Mouse (Mus musculus): ENCODE measurements at regions not wholly inside any gene's neighbourhood (a gene's known extent, or its start where the extent isn't known, plus 50 kb on each side); places are given as distances from the start of the nearest gene placed in this dataset.

- no peaks in the 10 kb centered on the region for H3K36me3 ChIP-seq
- no peak overlapping the region for H3K9ac ChIP-seq
- 25% methylated on average over 3 of the region's 3 CpGs for WGBS (ENCODE audit: insufficient replicate concordance)
- no peak overlapping the region for H3K27ac ChIP-seq
- H3K4me1 ChIP-seq: no peaks in the 10 kb centered on the region
- H3K27me3 ChIP-seq (replicated peaks): no peaks in the 10 kb centered on the region
- no peaks in the 10 kb centered on the region for H3K9me3 ChIP-seq (replicated peaks)
- ATAC-seq: no peak
- H3K4me3 ChIP-seq: no peak overlapping the region
- no peak overlapping the region for H3K4me2 ChIP-seq
Observed at GRCm38 (mm10) chr6:98513217-98513616, 170.7 kb upstream of the Gm765 start.

GRCm38 (mm10) chr6:98502726-98503125 is 160.2 kb upstream of the Gm765 start:
- H3K27me3 ChIP-seq (replicated peaks): no peaks in the 10 kb centered on the region
- H3K4me1 ChIP-seq: no peaks in the 10 kb centered on the region
- no peak overlapping the region for H3K4me2 ChIP-seq
- H3K9ac ChIP-seq: no peak overlapping the region
- H3K4me3 ChIP-seq: no peak overlapping the region
- H3K9me3 ChIP-seq (replicated peaks): no peaks in the 10 kb centered on the region
- no peak overlapping the region for H3K27ac ChIP-seq
- 55% methylated on average over 2 of the region's 2 CpGs for WGBS (ENCODE audit: insufficient replicate concordance)
- no peaks in the 10 kb centered on the region for H3K36me3 ChIP-seq
- ATAC-seq: no peak

GRCm38 (mm10) chr6:98499721-98500120 is 157.2 kb upstream of the Gm765 start:
- WGBS (ENCODE audit: insufficient replicate concordance): 64% methylated on average over 5 of the region's 5 CpGs
- H3K36me3 ChIP-seq: no peaks in the 10 kb centered on the region

GRCm38 (mm10) chr6:98486626-98487025 is 144.1 kb upstream of the Gm765 start:
- Histone ChIP-seq H3K36me3 (no peaks in the 10 kb centered on the region), H3K4me2 (no peak overlapping the region), H3K27ac (no peak overlapping the region), H3K9ac (no peak overlapping the region), H3K27me3 (replicated peaks) (no peaks in the 10 kb centered on the region), H3K4me3 (no peak overlapping the region), H3K4me1 (no peaks in the 10 kb centered on the region), H3K9me3 (replicated peaks) (no peaks in the 10 kb centered on the region)
- no peak for ATAC-seq
- WGBS (ENCODE audit: insufficient replicate concordance): 75% methylated on average over 3 of the region's 3 CpGs

More at GRCm38 (mm10) chr6:98499721-98500120, 157.2 kb upstream of the Gm765 start:
- Histone ChIP-seq H3K4me3 (no peak overlapping the region), H3K9ac (no peak overlapping the region), H3K9me3 (replicated peaks) (no peaks in the 10 kb centered on the region), H3K4me2 (no peak overlapping the region), H3K4me1 (no peaks in the 10 kb centered on the region), H3K27ac (no peak overlapping the region), H3K27me3 (replicated peaks) (no peaks in the 10 kb centered on the region)
- ATAC-seq: no peak

GRCm38 (mm10) chr6:98483319-98484123 is 141.0 kb upstream of the Gm765 start:
- WGBS (ENCODE audit: insufficient replicate concordance): 36% methylated on average over 3 of the region's 3 CpGs

GRCm38 (mm10) chr6:98482319-98482718 is 139.8 kb upstream of the Gm765 start:
- H3K27ac ChIP-seq: no peak overlapping the region
- no peaks in the 10 kb centered on the region for H3K9me3 ChIP-seq (replicated peaks)
- H3K4me1 ChIP-seq: no peaks in the 10 kb centered on the region
- ATAC-seq: no peak
- no peak overlapping the region for H3K4me3 ChIP-seq
- H3K27me3 ChIP-seq (replicated peaks): no peaks in the 10 kb centered on the region
- no peaks in the 10 kb centered on the region for H3K36me3 ChIP-seq
- 76% methylated on average over 2 of the region's 2 CpGs for WGBS (ENCODE audit: insufficient replicate concordance)
- no peak overlapping the region for H3K9ac ChIP-seq
- H3K4me2 ChIP-seq: no peak overlapping the region

More at GRCm38 (mm10) chr6:98483319-98484123, 141.0 kb upstream of the Gm765 start:
- Histone ChIP-seq H3K4me1 (no peaks in the 10 kb centered on the region), H3K4me3 (no peak overlapping the region), H3K36me3 (no peaks in the 10 kb centered on the region), H3K4me2 (no peak overlapping the region), H3K9ac (no peak overlapping the region), H3K27ac (no peak overlapping the region), H3K27me3 (replicated peaks) (no peaks in the 10 kb centered on the region), H3K9me3 (replicated peaks) (no peaks in the 10 kb centered on the region)
- no peak for ATAC-seq

- no peak overlapping the region for H3K27ac ChIP-seq
- no peaks in the 10 kb centered on the region for H3K27me3 ChIP-seq (replicated peaks)
- no peak for ATAC-seq
- H3K4me1 ChIP-seq: no peaks in the 10 kb centered on the region
- H3K36me3 ChIP-seq: no peaks in the 10 kb centered on the region
- H3K4me2 ChIP-seq: no peak overlapping the region
- H3K9me3 ChIP-seq (replicated peaks): no peaks in the 10 kb centered on the region
- H3K9ac ChIP-seq: no peak overlapping the region
- no peak overlapping the region for H3K4me3 ChIP-seq
Observed at GRCm38 (mm10) chr6:98467563-98467962, 125.0 kb upstream of the Gm765 start.

- Histone ChIP-seq H3K4me1 (no peaks in the 10 kb centered on the region), H3K9ac (no peak overlapping the region), H3K36me3 (no peaks in the 10 kb centered on the region), H3K4me3 (no peak overlapping the region), H3K27me3 (replicated peaks) (no peaks in the 10 kb centered on the region), H3K4me2 (no peak overlapping the region), H3K9me3 (replicated peaks) (no peaks in the 10 kb centered on the region), H3K27ac (no peak overlapping the region)
- WGBS (ENCODE audit: insufficient replicate concordance): 67% methylated on average over 7 of the region's 7 CpGs
- no peak for ATAC-seq
Observed at GRCm38 (mm10) chr6:98452277-98452676, 109.7 kb upstream of the Gm765 start.

GRCm38 (mm10) chr6:98435676-98436075 is 93.1 kb upstream of the Gm765 start:
- no peak overlapping the region for H3K4me3 ChIP-seq
- 12% methylated on average over 6 of the region's 6 CpGs for WGBS (ENCODE audit: insufficient replicate concordance)
- no peak overlapping the region for H3K4me2 ChIP-seq
- H3K36me3 ChIP-seq: no peaks in the 10 kb centered on the region
- no peak overlapping the region for H3K27ac ChIP-seq
- no peaks in the 10 kb centered on the region for H3K9me3 ChIP-seq (replicated peaks)
- ATAC-seq: no peak
- no peaks in the 10 kb centered on the region for H3K27me3 ChIP-seq (replicated peaks)
- H3K9ac ChIP-seq: no peak overlapping the region
- no peaks in the 10 kb centered on the region for H3K4me1 ChIP-seq

- Histone ChIP-seq H3K27ac (no peak overlapping the region), H3K36me3 (no peaks in the 10 kb centered on the region), H3K4me2 (no peak overlapping the region), H3K4me3 (no peak overlapping the region), H3K9ac (no peak overlapping the region), H3K4me1 (no peaks in the 10 kb centered on the region), H3K27me3 (replicated peaks) (no peaks in the 10 kb centered on the region), H3K9me3 (replicated peaks) (no peaks in the 10 kb centered on the region)
- WGBS (ENCODE audit: insufficient replicate concordance): 61% methylated on average over 6 of the region's 6 CpGs
- no peak for ATAC-seq
Observed at GRCm38 (mm10) chr6:98433286-98433685, 90.7 kb upstream of the Gm765 start.

- H3K4me2 ChIP-seq: no peak overlapping the region
- no peak overlapping the region for H3K9ac ChIP-seq
- no peaks in the 10 kb centered on the region for H3K36me3 ChIP-seq
- ATAC-seq: no peak
- no peaks in the 10 kb centered on the region for H3K9me3 ChIP-seq (replicated peaks)
- WGBS (ENCODE audit: insufficient replicate concordance): 64% methylated on average over 5 of the region's 5 CpGs
- H3K27me3 ChIP-seq (replicated peaks): no peaks in the 10 kb centered on the region
- H3K4me3 ChIP-seq: no peak overlapping the region
- H3K4me1 ChIP-seq: no peaks in the 10 kb centered on the region
- no peak overlapping the region for H3K27ac ChIP-seq
Observed at GRCm38 (mm10) chr6:98429120-98429519, 86.6 kb upstream of the Gm765 start.

- no peak overlapping the region for H3K4me2 ChIP-seq
- H3K27ac ChIP-seq: no peak overlapping the region
- no peaks in the 10 kb centered on the region for H3K9me3 ChIP-seq (replicated peaks)
- H3K4me3 ChIP-seq: no peak overlapping the region
- H3K9ac ChIP-seq: no peak overlapping the region
- no peaks in the 10 kb centered on the region for H3K4me1 ChIP-seq
- no peaks in the 10 kb centered on the region for H3K36me3 ChIP-seq
- 55% methylated on average over 1 of the region's 1 CpGs for WGBS (ENCODE audit: insufficient replicate concordance)
- H3K27me3 ChIP-seq (replicated peaks): no peaks in the 10 kb centered on the region
- no peak for ATAC-seq
Observed at GRCm38 (mm10) chr6:98402605-98403004, 60.1 kb upstream of the Gm765 start.

GRCm38 (mm10) chr6:98394589-98394988 is 52.0 kb upstream of the Gm765 start:
- no peak for ATAC-seq
- no peak overlapping the region for H3K9ac ChIP-seq
- WGBS (ENCODE audit: insufficient replicate concordance): 66% methylated on average over 5 of the region's 5 CpGs
- H3K4me3 ChIP-seq: no peak overlapping the region
- H3K27me3 ChIP-seq (replicated peaks): no peaks in the 10 kb centered on the region
- H3K9me3 ChIP-seq (replicated peaks): no peaks in the 10 kb centered on the region
- no peaks in the 10 kb centered on the region for H3K4me1 ChIP-seq
- no peaks in the 10 kb centered on the region for H3K36me3 ChIP-seq
- no peak overlapping the region for H3K4me2 ChIP-seq
- H3K27ac ChIP-seq: no peak overlapping the region
